Mouse (Mus musculus) lung, postnatal 10 days (tissue): Measurements from ENCODE around the gene Meioc.

ENCODE experiments used
- DNase-seq: peaks from one replicate; pipeline ENCODE4 v3.0.0; 2021

The Meioc gene

DNA sequence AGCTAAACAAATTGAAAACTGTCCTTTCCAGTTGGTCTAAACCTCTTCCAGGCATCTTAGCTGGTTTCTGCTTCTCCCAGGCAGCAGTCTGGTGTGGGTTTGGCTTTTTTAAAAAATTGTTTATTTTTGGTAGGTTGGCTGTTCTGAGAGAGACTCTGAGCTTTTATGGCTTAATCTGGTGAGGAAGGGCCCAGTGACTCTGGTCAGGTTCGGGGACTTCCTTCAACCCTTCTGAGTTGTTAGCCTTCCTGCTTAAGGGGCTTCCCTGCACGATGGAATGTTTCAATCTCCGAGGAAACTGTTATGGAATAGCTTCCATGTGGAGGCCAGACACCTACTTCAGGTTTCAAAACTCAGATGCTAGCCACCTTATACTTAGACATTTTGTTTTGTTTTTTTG is at the start of gene Meioc:
Gene Meioc, plus strand, starts transcription at position 301 of the 400 bp plus-strand sequence.
- no peak for DNase-seq

DNA sequence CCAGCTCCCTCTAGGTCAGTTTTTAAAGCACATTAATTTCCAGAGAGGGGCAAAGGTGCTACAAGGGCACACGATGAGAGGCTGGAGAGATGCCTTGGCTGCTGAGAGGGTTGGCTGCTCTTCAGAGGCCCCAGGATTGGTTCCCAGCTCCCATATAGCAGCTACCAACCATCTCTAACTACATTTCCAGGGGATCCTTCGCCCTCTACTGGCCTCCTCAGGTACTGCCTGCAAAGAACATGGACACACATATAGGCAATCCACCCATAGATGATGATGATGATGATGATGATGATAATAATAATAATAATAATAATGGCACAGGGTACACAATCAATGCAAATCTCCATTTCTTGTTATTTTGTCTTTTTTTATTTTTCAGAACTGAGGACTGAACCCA is 44.1 kb upstream of the Meioc start:
- no peak for DNase-seq

DNA sequence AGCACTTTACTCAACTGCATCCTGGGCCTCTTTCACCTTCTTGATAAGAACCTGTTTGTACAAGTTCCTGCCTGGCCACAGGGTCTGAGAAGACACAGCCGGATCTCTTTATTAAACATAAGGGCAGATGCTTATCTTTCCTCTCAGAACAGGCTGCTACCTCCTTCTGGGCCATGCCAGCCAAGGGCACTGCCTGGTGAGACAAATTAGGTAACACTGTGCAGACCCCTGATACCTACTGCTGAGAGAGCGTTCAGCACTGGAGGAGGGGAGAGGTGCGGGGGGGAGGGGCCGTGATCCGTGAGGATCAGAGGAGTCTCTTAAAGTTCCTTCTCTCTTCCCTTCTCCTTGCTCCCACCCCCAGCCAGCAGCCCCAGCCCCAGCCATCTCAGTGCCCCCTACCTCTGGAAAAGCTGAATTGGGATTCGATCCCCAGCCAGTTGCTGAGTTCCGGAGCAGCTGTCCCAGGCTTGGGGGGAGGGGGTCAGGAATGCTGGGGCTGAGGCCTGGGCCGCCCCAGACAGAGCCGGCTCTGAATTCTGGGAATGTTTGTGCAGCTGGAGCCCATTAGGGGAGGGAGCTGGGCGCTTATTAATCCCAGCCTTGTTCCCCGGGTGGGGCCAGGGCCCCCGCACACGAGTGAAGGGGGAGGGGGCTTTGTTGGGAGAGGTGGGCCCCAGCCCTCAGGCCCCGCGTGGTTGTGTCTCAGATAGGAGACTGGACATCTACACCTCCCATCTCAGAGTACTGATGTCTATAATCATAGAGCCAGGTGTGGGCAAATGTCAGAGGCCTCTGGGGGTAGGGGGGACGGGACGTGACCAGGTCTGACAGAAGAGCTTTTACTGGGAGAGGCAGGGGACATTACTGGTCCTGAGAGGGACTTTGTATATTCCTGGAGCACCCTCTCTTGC is 39.4 kb upstream of the Meioc start:
- DNase-seq, result peak; percentile 83

DNA sequence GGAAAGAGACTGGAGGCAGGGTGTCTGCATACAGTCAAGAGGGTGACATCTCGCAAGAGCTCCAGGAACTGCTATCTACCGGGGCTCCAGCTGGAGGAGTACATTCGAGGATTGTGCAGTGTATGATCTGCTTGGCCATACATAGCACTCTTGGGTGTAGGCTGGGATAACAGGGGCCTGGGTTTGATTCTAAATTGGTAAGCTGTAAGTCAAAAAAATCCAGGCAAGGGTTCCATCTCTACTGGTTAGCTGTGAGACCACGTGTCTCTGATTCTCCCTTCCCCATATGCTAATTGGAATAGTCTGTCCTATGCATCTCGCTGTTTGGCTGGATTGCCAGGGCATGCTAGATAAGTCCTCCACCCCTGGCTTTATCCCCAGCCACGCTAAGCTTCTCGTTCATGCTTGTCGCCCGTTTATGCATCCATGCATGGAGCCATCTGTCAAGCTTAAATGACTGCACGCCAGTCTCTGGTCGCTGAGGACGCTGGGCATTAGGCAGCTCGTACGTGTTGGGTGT is 38.6 kb upstream of the Meioc start:
- no peak for DNase-seq

DNA sequence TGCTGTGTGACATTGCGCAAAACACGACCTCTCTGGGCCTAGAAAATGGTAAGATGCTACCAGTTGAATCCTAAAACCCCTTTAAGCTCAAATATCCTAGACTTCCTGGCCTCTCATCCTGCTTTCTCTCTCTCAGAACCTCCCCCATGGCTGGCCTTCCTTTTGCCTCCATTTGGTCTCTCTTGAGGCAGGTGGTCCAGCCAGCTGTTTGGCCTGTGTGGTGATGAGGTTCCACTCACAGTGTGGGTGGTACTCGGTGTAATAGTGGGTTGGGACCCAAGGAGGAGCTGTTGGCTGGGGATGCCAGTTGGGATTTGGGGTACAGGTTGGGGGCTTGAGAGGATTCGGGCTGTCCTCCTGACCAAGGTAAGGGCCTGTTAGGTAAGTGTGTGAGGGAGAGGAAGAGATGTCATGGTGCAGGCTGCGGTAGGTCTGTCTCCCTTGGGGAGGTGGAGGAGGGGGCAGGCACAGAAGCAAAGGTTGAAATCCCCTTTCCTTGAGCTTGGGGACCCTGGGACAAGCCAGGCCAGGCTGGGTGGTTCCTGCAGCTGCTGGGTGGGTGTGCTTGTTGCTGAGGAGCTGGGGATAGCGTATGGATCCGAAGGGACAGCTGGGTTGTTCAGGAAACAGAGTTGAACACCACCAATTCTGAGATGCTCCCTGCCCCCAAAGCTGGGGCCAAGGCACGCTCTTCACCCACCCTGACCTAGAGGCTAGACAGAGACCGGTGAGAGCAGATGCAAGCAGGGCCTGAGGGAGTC is 36.2 kb upstream of the Meioc start:
- DNase-seq, result no peak

DNA sequence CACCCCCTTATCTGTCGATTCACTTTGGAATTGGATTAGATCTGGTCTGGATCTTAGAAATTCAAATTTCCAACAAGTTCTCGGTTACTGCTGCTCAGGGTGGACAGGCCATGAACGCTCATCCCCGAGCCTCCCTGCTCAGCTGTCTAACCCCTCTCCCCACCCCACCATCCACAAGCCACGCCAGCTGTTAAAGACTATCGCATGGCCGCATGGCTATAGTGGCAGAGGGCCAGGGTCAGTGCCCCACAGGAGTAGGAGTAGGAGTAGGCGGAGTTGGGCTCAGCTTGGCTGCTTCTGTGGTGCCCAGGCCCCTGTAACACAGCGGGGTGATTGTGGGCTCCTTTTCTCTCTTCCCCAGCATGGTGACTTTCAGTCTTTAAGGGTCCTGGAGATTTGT is 35.0 kb upstream of the Meioc start:
- no peak for DNase-seq

DNA sequence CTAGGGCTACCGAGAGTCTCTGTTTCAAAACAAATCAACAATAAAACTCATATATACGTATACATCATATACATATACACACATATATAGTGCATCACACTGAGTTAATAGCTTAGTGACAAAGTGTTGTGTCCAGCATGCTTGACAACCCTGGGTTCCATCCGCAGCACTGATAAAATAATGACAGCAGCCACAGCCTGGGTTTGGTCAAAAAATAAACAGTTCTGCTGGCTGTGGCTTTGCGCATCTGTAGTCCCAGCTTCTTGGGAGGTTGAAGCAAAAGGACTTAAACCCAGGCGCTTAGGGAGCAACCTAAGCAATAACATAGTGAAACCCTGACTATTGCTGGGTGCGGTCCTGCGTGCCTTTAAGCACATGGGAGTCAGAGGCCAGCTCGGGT is 34.1 kb upstream of the Meioc start:
- DNase-seq, result no peak

DNA sequence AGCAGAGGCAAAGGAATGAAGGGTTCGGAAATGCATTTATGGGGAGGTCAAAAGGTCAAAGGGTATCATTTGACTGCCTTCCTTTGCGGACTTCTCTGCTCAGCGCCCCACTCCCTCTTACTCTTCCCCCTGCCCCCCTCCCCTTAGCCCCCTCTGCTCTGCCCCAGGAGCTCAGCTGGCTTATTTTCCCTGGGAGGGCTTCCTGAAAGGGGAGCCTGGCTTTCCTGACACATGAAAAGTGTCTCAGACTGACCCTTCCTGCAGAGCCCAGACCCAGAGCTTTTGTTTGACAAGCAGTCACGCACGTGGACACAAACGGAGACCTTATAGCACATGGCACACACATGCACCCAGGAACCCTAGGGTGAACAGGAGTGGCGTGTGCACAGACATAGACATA is 32.8 kb upstream of the Meioc start:
- no peak for DNase-seq

DNA sequence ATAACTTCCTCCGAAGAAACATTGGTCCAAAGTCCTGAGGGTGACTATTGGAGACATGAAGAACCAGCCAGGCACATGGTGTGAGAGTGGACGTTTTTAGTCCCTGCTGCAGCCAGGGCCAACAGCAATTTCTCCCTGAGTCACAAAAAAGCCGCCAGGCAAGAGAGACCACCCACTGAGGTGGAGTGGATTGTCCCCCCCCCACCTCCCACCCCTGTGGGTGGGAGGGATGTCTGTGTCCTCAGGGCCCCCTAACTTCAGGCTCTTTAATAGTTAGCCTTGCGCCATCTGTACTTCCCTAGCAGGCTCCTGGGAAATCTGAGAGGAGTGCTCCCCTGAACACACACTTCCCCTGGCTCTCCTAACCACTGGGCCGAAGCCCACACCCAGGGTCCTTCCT is 32.3 kb upstream of the Meioc start:
- no peak for DNase-seq

DNA sequence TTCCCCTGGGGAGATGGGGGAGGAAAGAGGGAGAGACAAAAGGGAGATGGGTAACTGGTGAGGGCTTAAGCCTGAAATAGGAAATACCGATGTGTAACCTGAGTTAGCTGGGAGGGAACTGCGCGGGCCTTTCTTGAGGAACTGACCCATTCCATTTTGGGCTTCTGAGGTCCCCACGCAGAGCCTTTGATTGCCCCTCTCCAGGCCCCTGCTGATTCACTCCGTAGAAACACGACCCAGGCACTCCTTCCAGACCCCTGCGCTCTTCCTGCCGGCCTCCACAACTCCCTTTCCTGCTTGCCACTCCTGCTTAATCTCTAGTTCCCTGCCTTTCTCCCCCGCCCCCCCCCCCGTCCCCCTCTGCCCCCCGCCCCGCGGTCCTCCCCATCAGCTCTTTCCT is 30.8 kb upstream of the Meioc start:
- no peak for DNase-seq

DNA sequence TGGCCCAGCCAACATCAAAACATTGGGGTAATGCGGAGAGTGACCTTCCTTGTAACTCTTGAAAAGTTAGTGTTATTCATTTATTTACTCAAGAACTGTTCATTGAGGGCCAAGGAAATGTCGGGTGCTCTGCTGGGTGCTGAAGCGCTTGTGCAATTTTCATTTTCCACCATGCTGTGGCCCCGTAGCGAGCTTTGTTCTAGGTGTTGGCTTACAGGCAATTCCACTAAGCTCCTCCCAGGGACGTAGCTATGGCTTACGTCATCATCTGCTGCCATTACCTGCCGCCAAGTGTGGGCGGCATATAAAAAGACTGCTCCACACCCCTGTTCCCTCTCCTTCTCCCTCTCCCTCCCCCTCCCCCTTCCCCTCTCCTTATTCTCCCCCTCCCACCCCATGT is 30.1 kb upstream of the Meioc start:
- DNase-seq, result peak; percentile 43

DNA sequence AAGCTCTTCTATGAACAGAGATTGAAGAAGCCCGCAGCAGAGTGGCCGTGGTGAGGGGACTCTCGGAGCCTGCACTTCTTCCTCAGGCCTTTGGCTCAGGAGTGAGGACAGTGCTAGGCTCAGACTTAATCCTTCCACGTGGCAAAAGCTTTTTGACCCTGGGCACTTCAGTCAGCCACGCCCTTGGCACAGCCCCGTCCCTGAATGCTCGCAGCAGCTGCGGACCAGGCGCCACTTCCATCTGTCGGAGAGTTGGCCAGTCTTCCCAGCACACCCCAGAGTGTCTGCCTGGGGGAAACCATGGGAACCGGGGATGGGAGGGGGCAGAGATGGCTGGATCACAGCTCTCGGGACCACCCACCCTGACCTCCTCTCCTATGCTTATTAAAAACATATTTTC is 26.6 kb upstream of the Meioc start:
- DNase-seq, result peak; percentile 68

DNA sequence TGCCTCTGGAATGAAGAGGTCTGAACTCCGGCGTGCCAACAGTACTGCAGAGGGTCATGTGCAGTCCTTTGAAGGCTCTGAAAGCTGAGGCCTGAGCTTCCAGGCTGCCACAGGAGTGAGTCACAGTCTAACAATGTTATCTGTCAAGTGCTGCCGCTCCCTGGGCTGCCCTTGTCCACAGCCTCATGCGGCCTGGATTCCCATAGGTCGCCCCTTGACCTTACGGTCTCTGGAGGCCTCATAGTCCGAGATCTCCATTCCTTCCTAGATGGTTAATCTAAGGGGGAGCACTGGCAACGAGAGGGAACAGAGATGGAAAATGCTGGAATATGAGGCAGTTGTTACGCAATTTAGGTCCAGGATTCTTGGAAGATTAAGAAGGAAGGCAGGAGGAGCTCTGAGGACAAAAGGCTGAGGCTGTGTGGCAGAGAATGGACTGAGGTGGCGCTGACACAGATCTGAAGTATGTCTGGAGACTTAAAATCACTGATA is 19.6 kb upstream of the Meioc start:
- DNase-seq, result peak; percentile 74

DNA sequence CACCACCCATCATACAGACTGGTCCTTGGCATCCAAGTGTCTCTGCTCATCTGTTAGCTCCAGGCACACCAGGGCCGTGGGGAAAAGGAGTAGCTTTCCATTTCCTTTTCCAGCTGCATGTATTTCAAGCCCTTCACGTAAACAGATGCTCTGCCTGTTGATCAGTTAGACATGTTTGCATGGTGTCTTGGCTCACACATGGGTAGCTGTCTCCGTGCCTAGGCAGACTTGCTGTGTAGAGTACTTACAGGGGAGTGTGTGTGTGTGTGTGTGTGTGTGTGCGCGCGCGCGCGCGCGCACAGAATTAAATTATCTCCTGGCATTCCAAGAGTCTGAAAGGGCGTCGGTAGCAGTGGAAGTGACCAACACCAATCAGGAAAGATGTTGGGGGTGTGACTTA is 17.3 kb upstream of the Meioc start:
- peak; percentile 62 for DNase-seq

DNA sequence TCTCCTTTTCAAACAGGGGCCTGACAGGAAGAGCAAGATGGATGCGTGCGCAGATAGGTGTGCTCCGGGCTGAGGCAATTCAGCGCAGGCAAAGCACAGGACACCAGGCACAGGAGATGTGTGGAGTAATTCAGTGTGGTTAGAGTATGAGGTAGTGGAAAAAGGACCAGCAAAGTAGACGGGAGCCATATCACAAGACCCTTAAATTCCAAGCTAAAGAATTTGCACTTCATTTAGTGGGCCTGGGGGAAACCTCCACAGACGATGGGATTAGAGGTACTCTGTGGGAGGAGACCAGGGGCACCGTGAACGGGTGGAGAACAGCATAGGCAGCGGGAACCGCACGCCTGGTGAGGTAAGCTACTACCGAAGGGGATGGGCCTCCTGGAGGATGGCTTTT is 15.6 kb upstream of the Meioc start:
- DNase-seq, result no peak

DNA sequence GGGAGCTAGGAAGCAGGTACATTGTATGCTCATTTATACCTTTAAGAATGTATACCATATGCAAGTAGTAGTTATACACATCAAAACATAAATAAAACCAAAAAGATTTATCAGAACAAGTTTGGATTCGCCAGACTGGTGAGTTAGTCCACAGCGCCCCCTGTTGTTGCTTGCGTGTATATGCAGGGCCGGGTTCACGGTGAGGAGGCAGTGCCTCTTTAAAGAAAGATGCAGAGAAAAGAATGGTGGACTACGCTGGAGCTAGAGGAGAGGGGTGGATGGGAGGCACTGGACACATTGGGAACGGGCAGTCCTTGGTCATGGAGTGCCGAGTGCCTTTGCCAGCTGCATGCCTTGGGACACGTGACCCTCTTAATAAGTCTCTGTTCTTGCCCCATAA is 12.1 kb upstream of the Meioc start:
- DNase-seq, result peak; percentile 86

DNA sequence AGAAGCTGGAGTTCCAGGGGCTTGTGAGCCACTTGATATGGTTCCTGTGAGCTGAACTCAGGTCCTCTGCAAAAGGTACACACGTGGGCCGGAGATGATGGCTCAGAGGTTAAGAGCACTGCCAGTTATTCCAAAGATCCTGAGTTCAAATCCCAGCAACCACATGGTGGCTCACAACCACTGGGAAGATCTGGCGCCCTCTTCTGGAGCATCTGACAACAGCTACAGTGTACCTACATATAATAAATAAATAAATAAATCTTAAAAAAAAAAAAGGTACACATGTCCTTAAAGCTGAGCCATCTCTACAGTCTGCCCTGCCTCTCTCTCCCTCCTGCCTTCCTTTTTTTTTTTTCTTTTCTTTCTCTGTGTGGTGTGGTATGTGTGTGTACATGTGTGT is 10.7 kb upstream of the Meioc start:
- no peak for DNase-seq

DNA sequence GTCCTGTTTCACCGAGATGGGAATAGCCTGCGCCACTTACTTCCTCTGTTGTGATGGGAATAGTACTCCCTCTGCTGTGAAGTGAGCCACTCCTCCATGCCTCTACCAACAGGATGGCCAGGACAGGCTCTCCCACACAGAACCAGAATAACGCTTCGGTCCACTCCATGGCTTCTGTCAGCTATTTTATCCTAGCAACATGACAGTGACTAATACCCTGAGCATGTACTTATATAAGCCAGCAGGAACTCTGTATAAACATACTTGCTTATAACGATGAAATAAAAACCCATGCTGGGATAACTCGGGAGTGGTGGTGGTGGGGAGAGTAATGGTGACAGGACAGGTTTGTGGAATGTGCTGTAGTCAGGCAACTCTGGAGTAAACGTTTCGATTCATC is 7.6 kb upstream of the Meioc start:
- no peak for DNase-seq

DNA sequence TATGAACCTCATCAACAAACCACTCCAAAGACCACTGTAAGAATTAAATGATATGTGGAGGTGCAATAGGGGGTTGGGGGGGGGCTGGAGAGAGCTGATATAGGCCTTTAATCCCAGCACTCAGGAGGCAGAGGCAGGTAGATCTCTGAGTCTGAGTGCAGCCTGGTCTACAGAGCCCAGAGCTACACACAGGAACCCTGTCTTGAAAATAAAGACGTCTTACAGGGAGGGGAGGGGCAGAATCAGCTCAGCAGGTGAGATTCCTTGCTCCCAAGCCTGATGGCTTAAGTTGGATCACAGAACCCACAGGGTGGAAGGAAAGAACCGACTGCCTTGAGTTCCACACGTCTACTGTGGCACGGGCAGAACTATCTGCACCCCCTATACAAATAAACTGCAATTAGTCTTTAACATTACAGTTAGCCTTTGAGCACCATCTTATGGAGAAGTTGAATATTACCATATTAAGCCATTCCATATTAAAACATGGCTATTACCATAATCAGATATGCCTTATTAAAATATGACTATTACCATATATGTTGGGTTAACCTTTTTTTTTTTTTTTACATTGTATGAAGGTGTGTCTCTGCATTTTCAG is 7.1 kb upstream of the Meioc start:
- no peak for DNase-seq

DNA sequence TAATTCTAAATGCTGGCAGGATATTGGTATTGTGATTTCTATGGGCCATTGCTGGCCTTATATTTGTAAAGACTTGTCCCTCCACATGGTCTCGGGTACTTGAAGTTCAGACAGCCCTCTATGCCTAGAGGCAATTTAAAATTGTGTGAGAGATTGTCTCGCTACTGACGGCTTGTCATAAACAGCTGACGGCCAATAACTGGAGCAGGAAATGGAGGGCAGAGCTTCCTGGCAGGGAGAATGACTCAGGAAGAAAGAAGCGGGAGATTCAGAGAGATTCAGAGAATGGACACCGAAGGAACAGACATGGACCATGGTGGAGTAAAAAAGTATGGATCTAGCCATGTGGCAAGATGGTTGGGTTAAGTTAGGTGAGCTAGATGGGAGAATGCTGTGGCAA is 6.6 kb upstream of the Meioc start:
- no peak for DNase-seq

DNA sequence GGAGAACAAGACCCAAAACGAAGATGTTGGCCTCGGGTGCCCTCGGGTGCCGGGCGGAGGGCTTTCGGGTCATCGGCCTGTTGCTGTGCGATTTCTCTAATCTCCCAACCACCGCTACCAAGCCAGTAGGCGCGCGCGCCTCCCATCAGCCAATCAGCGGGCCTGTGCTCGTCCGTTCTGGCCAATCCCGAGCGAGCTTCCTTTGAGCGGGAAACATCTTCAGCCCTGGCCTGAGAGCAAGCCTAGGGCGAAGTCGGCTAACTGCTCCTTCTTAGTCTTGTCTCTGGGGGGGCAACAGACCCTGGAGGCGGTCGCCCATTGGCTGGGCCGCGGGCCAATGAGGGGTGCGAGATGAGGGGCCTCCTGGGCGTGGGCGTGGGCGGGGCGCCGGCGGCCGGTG is 1.6 kb downstream of the Meioc start:
- DNase-seq, result no peak

DNA sequence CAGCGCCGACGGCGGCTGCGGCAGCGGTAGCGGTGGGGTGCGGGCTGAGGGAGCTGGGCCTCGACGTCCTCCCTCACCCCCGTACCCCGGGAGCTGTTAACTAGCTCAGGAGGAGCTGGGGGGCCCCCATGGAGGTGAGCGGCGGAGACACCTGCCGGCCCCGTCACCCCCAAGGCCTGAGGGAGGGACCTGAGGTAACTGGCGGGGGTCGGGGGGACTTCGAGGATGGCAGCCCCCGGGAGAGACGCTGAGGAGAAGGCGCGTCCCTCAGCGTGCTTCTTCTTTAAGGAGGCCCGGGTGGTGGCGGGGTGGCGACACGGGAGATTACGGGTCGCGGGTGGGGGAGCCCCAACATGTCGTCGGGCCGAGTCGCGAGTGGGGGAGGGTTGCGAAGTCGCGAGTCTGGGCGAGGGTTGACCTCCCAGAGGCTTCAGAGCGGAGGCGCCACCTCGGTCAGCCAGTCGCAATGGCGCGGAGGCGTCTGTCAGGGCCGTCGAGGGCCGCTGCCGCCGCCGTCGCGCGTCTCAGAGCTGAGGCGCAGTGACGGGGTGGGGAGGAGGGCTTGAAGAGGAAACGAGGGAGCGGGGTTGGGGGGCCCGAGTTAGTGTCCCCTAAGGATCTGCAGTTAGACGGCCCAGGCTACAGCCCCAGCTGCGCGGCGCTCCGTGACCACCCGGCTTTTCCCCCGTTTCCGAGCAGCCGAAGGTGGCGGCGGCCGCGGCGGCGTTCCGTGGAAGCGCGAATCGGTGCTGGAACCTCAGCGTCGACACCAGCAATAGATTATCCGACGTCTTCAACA is 2.3 kb downstream of the Meioc start:
- no peak for DNase-seq

DNA sequence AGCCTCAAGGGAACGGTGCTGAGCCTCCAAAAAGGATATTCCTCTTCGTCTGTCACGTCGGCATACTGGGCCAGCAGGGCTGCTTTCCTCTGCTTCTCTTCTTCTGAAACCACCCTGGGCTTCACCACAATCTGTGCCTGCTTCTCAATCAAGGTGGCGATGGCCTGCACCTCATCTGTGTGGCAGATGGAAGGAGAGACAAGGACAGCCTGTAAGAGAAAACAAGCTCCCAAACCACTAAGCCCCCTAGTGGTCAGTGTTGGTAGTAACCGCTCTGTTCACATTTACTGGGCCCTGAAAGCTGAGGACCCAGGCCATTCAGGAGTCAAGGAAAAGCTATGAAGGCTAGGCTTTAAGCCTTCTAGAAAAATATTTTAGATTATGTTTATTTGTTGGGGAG is 26.6 kb downstream of the Meioc start:
- DNase-seq, result peak; percentile 76
